Comparison of ENCODE assay signal across 14 mouse cellular contexts in the genomic region with DNA sequence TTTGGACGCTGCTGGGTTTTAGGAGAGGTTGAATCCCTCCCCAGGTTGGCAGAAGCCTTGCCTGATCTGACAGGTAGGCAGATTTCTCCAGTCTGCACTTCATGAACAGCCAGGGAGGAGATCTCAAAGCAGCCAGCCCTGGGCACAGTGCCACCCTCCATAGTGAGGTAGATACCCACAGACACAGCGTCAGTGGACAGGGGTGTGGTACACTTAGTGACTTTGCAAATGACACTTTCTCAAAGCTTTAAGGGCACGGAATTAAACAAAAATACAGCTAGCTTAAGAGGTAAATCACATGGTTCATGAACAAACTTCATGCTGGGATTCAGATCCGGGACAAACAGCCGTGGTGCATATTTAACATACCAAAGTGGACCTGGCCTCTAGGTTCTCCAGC. TPM values are rescaled to one million over a fixed set of nuclear protein-coding genes. Genes with fewer than 3 reads are reported as not detected.
DNase-seq lines count a peak whose midpoint lies in the region; ATAC-seq and TF ChIP-seq lines count a peak whose summit lies in the region.
"Had no signal": no experiment of that assay in that cellular context is flagged by ENCODE, and none has a peak within 500 bp of the region (broad histone marks: within the 10 kb centered on the region; RNA-seq: fewer than 3 reads in every experiment).

No protein-coding gene starts in this region.

- H3K27ac ChIP-seq in heart, adult 2 months: peak overlapping the region; percentile 9; the same call in 1 of the 2 replicates
- no peak overlapping the region for H3K27ac ChIP-seq in heart, embryonic 11.5 days (ENCODE audit: low read depth, low read length)
- H3K27ac ChIP-seq in layer of hippocampus, adult 2 months: peak overlapping the region; percentile 75; the same call in 1 of the 2 replicates
- H3K27ac ChIP-seq in stomach, embryonic 15.5 days: peak overlapping the region; percentile 16; the same call in 1 of the 2 replicates
- H3K27ac ChIP-seq in stomach, postnatal 0 days (replicated peaks): no peak overlapping the region; the same call in 1 of the 2 replicates
- no peak overlapping the region for H3K27ac ChIP-seq in forebrain, embryonic 13.5 days
- no peak overlapping the region for H3K27ac ChIP-seq in forebrain, embryonic 12.5 days
- H3K27ac ChIP-seq: hindbrain, embryonic 10.5 days; limb, embryonic 13.5 days had no signal

- ATAC-seq in heart, embryonic 11.5 days (replicated peaks; ENCODE audit: insufficient number of reproducible peaks, low FRiP score, low TSS enrichment): no peak
- ATAC-seq in stomach, embryonic 15.5 days (ENCODE audit: insufficient read depth, low FRiP score, low read depth): no peak
- no peak for ATAC-seq in stomach, postnatal 0 days (ENCODE audit: low FRiP score, low TSS enrichment)
- ATAC-seq in forebrain, embryonic 13.5 days: no peak
- ATAC-seq in forebrain, embryonic 12.5 days (ENCODE audit: low FRiP score): no peak

- WGBS in heart, adult 2 months: 45% methylated on average over 5 of the region's 5 CpGs
- WGBS in heart, embryonic 11.5 days (ENCODE audit: insufficient replicate concordance): 67% methylated on average over 5 of the region's 5 CpGs
- WGBS in stomach, embryonic 15.5 days: 64% methylated on average over 5 of the region's 5 CpGs
- WGBS in stomach, postnatal 0 days: 36% methylated on average over 5 of the region's 5 CpGs
- 84% methylated on average over 5 of the region's 5 CpGs for WGBS in forebrain, embryonic 13.5 days
- WGBS in forebrain, embryonic 12.5 days: 83% methylated on average over 5 of the region's 5 CpGs

- peaks cover 20% of the 10 kb centered on the region for H3K36me3 ChIP-seq in heart, adult 2 months (ENCODE audit: control insufficient read depth, insufficient read depth, low read length)
- no peaks in the 10 kb centered on the region for H3K36me3 ChIP-seq in heart, embryonic 11.5 days (ENCODE audit: control insufficient read depth, insufficient read depth, low read length)
- no peaks in the 10 kb centered on the region for H3K36me3 ChIP-seq in stomach, embryonic 15.5 days
- H3K36me3 ChIP-seq in stomach, postnatal 0 days (ENCODE audit: control insufficient read depth, insufficient read depth, low read length): no peaks in the 10 kb centered on the region
- no peaks in the 10 kb centered on the region for H3K36me3 ChIP-seq in forebrain, embryonic 13.5 days (ENCODE audit: poor library complexity, severe bottlenecking)
- H3K36me3 ChIP-seq in forebrain, embryonic 12.5 days (replicated peaks): no peaks in the 10 kb centered on the region
- H3K36me3 ChIP-seq: hindbrain, embryonic 10.5 days had no signal

- TF ChIP-seq CTCF in heart, adult 2 months (IDR thresholded peaks at IDR 0.05): no peak
- no peak for TF ChIP-seq CTCF in layer of hippocampus, adult 2 months (conservative IDR thresholded peaks at IDR 0.05)
- no peak for TF ChIP-seq CTCF in stomach, postnatal 0 days (IDR thresholded peaks at IDR 0.05; ENCODE audit: low read depth)

- intact Hi-C loops in heart, adult 2 months (cut with DNase I): no loop called here

- no peaks in the 10 kb centered on the region for H3K27me3 ChIP-seq in heart, adult 2 months (ENCODE audit: control insufficient read depth, insufficient read depth, low read length)
- H3K27me3 ChIP-seq in heart, embryonic 11.5 days (ENCODE audit: control insufficient read depth, insufficient read depth, low read length): no peaks in the 10 kb centered on the region
- no peaks in the 10 kb centered on the region for H3K27me3 ChIP-seq in stomach, embryonic 15.5 days (replicated peaks)
- no peaks in the 10 kb centered on the region for H3K27me3 ChIP-seq in stomach, postnatal 0 days (ENCODE audit: control insufficient read depth, insufficient read depth, low read length)
- H3K27me3 ChIP-seq in forebrain, embryonic 13.5 days: no peaks in the 10 kb centered on the region
- H3K27me3 ChIP-seq in forebrain, embryonic 12.5 days: no peaks in the 10 kb centered on the region
- H3K27me3 ChIP-seq: limb, embryonic 13.5 days had no signal

- no peak for TF ChIP-seq POLR2A in heart, adult 2 months (IDR thresholded peaks at IDR 0.05; ENCODE audit: insufficient read depth, low read depth, low read length)

- TF ChIP-seq EP300 in heart, adult 2 months (IDR thresholded peaks at IDR 0.05; ENCODE audit: insufficient read depth, low read depth, low read length): no peak
- no peak for TF ChIP-seq EP300 in stomach, postnatal 0 days (optimal IDR thresholded peaks at IDR 0.05)

- H3K79me2 ChIP-seq in heart, adult 2 months (replicated peaks; ENCODE audit: control insufficient read depth, insufficient read depth, low read length): peaks cover 8% of the 10 kb centered on the region

- H3K4me1 ChIP-seq in heart, adult 2 months (ENCODE audit: control insufficient read depth, insufficient read depth, low read length): peaks cover 47% of the 10 kb centered on the region
- H3K4me1 ChIP-seq in heart, embryonic 11.5 days (ENCODE audit: control insufficient read depth, insufficient read depth, low read length): peaks cover 62% of the 10 kb centered on the region
- peaks cover 57% of the 10 kb centered on the region for H3K4me1 ChIP-seq in stomach, embryonic 15.5 days
- H3K4me1 ChIP-seq in stomach, postnatal 0 days (replicated peaks; ENCODE audit: control insufficient read depth, insufficient read depth): peaks cover 21% of the 10 kb centered on the region
- H3K4me1 ChIP-seq in forebrain, embryonic 13.5 days: peaks cover 23% of the 10 kb centered on the region
- H3K4me1 ChIP-seq in forebrain, embryonic 12.5 days: peaks cover 26% of the 10 kb centered on the region; the same call in 1 of the 2 replicates

- no peak overlapping the region for H3K4me2 ChIP-seq in heart, embryonic 11.5 days
- no peak overlapping the region for H3K4me2 ChIP-seq in stomach, embryonic 15.5 days
- no peak overlapping the region for H3K4me2 ChIP-seq in stomach, postnatal 0 days (replicated peaks; ENCODE audit: low read depth)
- no peak overlapping the region for H3K4me2 ChIP-seq in forebrain, embryonic 13.5 days
- no peak overlapping the region for H3K4me2 ChIP-seq in forebrain, embryonic 12.5 days
- H3K4me2 ChIP-seq: limb, embryonic 13.5 days had no signal

- no peak overlapping the region for H3K9ac ChIP-seq in heart, adult 2 months (ENCODE audit: low read depth, low read length)
- no peak overlapping the region for H3K9ac ChIP-seq in heart, embryonic 11.5 days (ENCODE audit: low read depth, low read length)
- no peak overlapping the region for H3K9ac ChIP-seq in stomach, embryonic 15.5 days
- H3K9ac ChIP-seq in stomach, postnatal 0 days (ENCODE audit: low read length): no peak overlapping the region
- H3K9ac ChIP-seq in forebrain, embryonic 13.5 days: no peak overlapping the region
- no peak overlapping the region for H3K9ac ChIP-seq in forebrain, embryonic 12.5 days
- H3K9ac ChIP-seq: limb, embryonic 13.5 days had no signal

- H3K4me3 ChIP-seq in heart, adult 2 months: no peak overlapping the region
- H3K4me3 ChIP-seq in heart, embryonic 11.5 days (ENCODE audit: low read depth, low read length): no peak overlapping the region
- no peak overlapping the region for H3K4me3 ChIP-seq in layer of hippocampus, adult 2 months
- H3K4me3 ChIP-seq in stomach, embryonic 15.5 days (replicated peaks): no peak overlapping the region
- H3K4me3 ChIP-seq in stomach, postnatal 0 days (ENCODE audit: low read depth, low read length): no peak overlapping the region
- H3K4me3 ChIP-seq in forebrain, embryonic 13.5 days: no peak overlapping the region
- no peak overlapping the region for H3K4me3 ChIP-seq in forebrain, embryonic 12.5 days (replicated peaks)
- H3K4me3 ChIP-seq: hindbrain, embryonic 10.5 days; limb, embryonic 13.5 days had no signal

- no peak for DNase-seq in heart, adult 2 months
- DNase-seq in layer of hippocampus, adult 2 months (ENCODE audit: low spot score in 2 of 2): no peak
- no peak for DNase-seq in layer of hippocampus, postnatal 14 days (ENCODE audit: low spot score in 2 of 2)
- DNase-seq in stomach, postnatal 0 days (ENCODE audit: low spot score): no peak
- DNase-seq: cerebellum, adult 18-20 months; embryo, embryonic 11 days; midbrain, embryonic 14.5 days; thymus, postnatal 36 days had no signal

- no peaks in the 10 kb centered on the region for H3K9me3 ChIP-seq in heart, embryonic 11.5 days (replicated peaks; ENCODE audit: control insufficient read depth, low read length)
- H3K9me3 ChIP-seq in stomach, embryonic 15.5 days: no peaks in the 10 kb centered on the region
- no peaks in the 10 kb centered on the region for H3K9me3 ChIP-seq in stomach, postnatal 0 days (ENCODE audit: control insufficient read depth, low read length)
- no peaks in the 10 kb centered on the region for H3K9me3 ChIP-seq in forebrain, embryonic 13.5 days (replicated peaks)
- H3K9me3 ChIP-seq in forebrain, embryonic 12.5 days: no peaks in the 10 kb centered on the region
- H3K9me3 ChIP-seq: hindbrain, embryonic 10.5 days; limb, embryonic 13.5 days had no signal

RNA-seq across cellular contexts. Expression of gene Pacsin2, which starts 15.8 kb away (rescaled TPM):
- 100 to 1,000 TPM; 200 to 246 TPM for total RNA-seq in heart, adult 2 months (2021)
- 111 and 169 TPM in 2 replicates for polyA plus RNA-seq in heart, adult 2 months (2012; rRNA removed)
- polyA plus RNA-seq in heart, embryonic 11.5 days (2014; fragmentation: Nextera tagmentation; extraction: Ambion mirVana): 55.0 and 60.0 TPM in 2 replicates
- 100 to 1,000 TPM in 1 of 2 experiments, 10 to 100 TPM in 1; 99.7 to 104 TPM for total RNA-seq in layer of hippocampus, adult 2 months (2021)
- total RNA-seq in layer of hippocampus, postnatal 14 days (2021): 10 to 100 TPM; 50.2 to 55.7 TPM
- 64.0 and 69.1 TPM in 2 replicates for polyA plus RNA-seq in stomach, embryonic 15.5 days (2015; fragmentation: Nextera tagmentation; extraction: Ambion mirVana)
- polyA plus RNA-seq in stomach, postnatal 0 days (2015; fragmentation: Nextera tagmentation; extraction: Ambion mirVana): 42.5 and 46.6 TPM in 2 replicates
- 26.0 TPM in 2 replicates for polyA plus RNA-seq in forebrain, embryonic 13.5 days (2015; fragmentation: Nextera tagmentation; extraction: Ambion mirVana)
- 37.0 and 40.7 TPM in 2 replicates for polyA plus RNA-seq in forebrain, embryonic 12.5 days (2016; fragmentation: Nextera tagmentation; extraction: Ambion mirVana)

Comparison
In these comparisons a context has a peak if more than half of its experiments do, and no peak if none do; other contexts are left out.
1. H3K27ac ChIP-seq: peak in heart, adult 2 months (single experiment), layer of hippocampus, adult 2 months (single experiment) and stomach, embryonic 15.5 days (single experiment); none in heart, embryonic 11.5 days (single experiment), stomach, postnatal 0 days (single experiment), forebrain, embryonic 13.5 days (single experiment) and forebrain, embryonic 12.5 days (single experiment).